Mouse (Mus musculus): ENCODE measurements around the gene Asxl2. TPM values are rescaled to one million over a fixed set of nuclear protein-coding genes. Genes with fewer than 3 reads are reported as not detected.

Asxl2 gene
- polyA plus RNA-seq, 1 experiment, result 5.9 TPM

GRCm38 (mm10) chr12:3440916-3441315, 14.3 kb downstream of the Asxl2 start:
- H3K36me3 ChIP-seq (ENCODE audit: control insufficient read depth, insufficient read depth), result peaks cover 33% of the 10 kb centered on the region
- peaks cover 57% of the 10 kb centered on the region for H3K79me3 ChIP-seq (ENCODE audit: low read depth)
- no peaks in the 10 kb centered on the region for H3K27me3 ChIP-seq (ENCODE audit: control insufficient read depth, insufficient read depth, insufficient read length)
- no peak overlapping the region for H3K4me3 ChIP-seq (ENCODE audit: insufficient read depth, poor library complexity, severe bottlenecking)
- TF ChIP-seq MYOD1 (IDR thresholded peaks at IDR 0.05; ENCODE audit: control insufficient read depth, insufficient read length, low read depth), result no peak
- no peak overlapping the region for H3ac ChIP-seq (ENCODE audit: control insufficient read depth, insufficient read length, low read depth)
- peaks cover 69% of the 10 kb centered on the region for H3K79me2 ChIP-seq (ENCODE audit: control insufficient read depth, insufficient read depth)

DNA sequence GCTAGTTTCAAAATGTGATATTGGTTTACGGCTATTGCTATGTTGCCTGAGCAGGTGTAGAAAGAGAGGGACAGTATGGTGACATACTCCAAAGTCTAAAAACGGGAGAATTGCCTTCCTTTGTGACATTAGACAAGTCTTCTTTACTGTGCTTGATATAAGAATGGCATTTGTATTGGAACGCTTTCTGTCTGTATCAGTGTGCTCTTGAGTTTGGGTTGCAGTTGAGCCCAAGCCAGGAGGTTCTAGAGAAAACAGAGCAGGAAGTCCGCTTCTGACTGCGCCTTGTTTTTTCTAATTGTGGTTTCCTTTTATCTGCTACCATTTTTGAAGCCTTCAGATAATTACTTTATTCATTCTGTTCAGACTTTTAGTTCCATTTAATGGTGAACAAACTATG, 14.7 kb downstream of the Asxl2 start:
- H3K79me3 ChIP-seq (ENCODE audit: low read depth), result peaks cover 54% of the 10 kb centered on the region
- H3K79me2 ChIP-seq (ENCODE audit: control insufficient read depth, insufficient read depth), result peaks cover 65% of the 10 kb centered on the region
- H3K36me3 ChIP-seq (ENCODE audit: control insufficient read depth, insufficient read depth), result peaks cover 33% of the 10 kb centered on the region
- no peak overlapping the region for H3K4me3 ChIP-seq (ENCODE audit: insufficient read depth, poor library complexity, severe bottlenecking)
- TF ChIP-seq CTCF (IDR thresholded peaks at IDR 0.05; ENCODE audit: control insufficient read depth, insufficient read depth, insufficient read length) (no peak), FOSL1 (IDR thresholded peaks at IDR 0.05; ENCODE audit: insufficient read depth, low read length, poor library complexity, severe bottlenecking) (no peak), USF1 (IDR thresholded peaks at IDR 0.05; ENCODE audit: low read depth) (no peak), MAX (IDR thresholded peaks at IDR 0.05) (no peak), MYOG (IDR thresholded peaks at IDR 0.05; ENCODE audit: control insufficient read depth, extremely low read depth, insufficient read length) (no peak), MYOD1 (IDR thresholded peaks at IDR 0.05; ENCODE audit: control insufficient read depth, insufficient read length, low read depth) (no peak), CEBPB (IDR thresholded peaks at IDR 0.05; ENCODE audit: low read depth) (no peak)
- H3K27me3 ChIP-seq (ENCODE audit: control insufficient read depth, insufficient read depth, insufficient read length), result no peaks in the 10 kb centered on the region
- H3ac ChIP-seq (ENCODE audit: control insufficient read depth, insufficient read length, low read depth), result no peak overlapping the region

DNA sequence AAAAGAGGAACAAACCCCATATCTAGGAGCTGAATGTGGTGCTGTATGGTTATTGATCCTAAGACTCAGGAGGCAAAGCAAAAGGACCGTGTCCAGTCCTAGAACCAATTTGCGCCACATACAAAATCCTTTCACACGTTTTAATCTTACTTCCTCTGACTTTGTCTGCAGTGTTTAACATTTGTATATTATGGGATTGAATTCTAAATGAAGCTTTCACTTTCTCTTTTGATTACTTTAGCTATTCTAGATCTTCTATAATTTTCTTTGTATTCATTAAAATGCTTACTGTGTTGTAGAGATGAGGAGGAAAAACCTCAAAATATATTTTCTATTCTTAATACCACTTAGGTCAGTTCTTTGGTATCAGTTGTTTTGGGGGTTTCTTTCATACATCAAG, 26.9 kb downstream of the Asxl2 start:
- H3ac ChIP-seq (ENCODE audit: control insufficient read depth, insufficient read length, low read depth), result no peak overlapping the region
- no peaks in the 10 kb centered on the region for H3K27me3 ChIP-seq (ENCODE audit: control insufficient read depth, insufficient read depth, insufficient read length)
- peaks cover 49% of the 10 kb centered on the region for H3K36me3 ChIP-seq (ENCODE audit: control insufficient read depth, insufficient read depth)
- peaks cover 13% of the 10 kb centered on the region for H3K79me2 ChIP-seq (ENCODE audit: control insufficient read depth, insufficient read depth)
- no peak overlapping the region for H3K4me3 ChIP-seq (ENCODE audit: insufficient read depth, poor library complexity, severe bottlenecking)
- H3K79me3 ChIP-seq (ENCODE audit: low read depth), result peaks cover 3% of the 10 kb centered on the region
- TF ChIP-seq USF1 (IDR thresholded peaks at IDR 0.05; ENCODE audit: low read depth) (no peak), MYOG (IDR thresholded peaks at IDR 0.05; ENCODE audit: control insufficient read depth, extremely low read depth, insufficient read length) (no peak), FOSL1 (IDR thresholded peaks at IDR 0.05; ENCODE audit: insufficient read depth, low read length, poor library complexity, severe bottlenecking) (no peak), CEBPB (IDR thresholded peaks at IDR 0.05; ENCODE audit: low read depth) (no peak), CTCF (IDR thresholded peaks at IDR 0.05; ENCODE audit: control insufficient read depth, insufficient read depth, insufficient read length) (no peak), MAX (IDR thresholded peaks at IDR 0.05) (no peak), MYOD1 (IDR thresholded peaks at IDR 0.05; ENCODE audit: control insufficient read depth, insufficient read length, low read depth) (no peak)

- TF ChIP-seq MYOG (IDR thresholded peaks at IDR 0.05; ENCODE audit: control insufficient read depth, extremely low read depth, insufficient read length), result no peak
- H3K36me3 ChIP-seq (ENCODE audit: control insufficient read depth, insufficient read depth), result peaks cover 68% of the 10 kb centered on the region
Measured at GRCm38 (mm10) chr12:3463087-3463486, 36.4 kb downstream of the Asxl2 start.

DNA sequence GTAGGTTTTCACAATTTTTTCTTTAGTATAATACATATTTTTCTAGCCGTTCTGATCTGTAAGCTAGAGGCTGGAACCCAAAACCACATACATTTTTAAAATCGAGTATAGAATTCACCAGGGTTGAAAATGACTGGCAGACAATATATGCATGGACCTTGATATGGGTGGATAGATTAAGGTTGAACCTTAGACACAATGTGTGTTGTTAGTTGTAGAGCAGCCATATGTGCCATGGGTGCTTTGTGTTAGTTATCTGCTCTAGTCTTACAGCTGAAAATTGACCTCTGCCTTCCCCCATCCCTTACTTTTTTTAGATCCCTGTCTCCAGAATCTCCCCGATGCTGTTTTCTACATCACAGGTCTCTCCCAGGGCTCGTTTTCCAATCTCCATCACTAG, 73.0 kb downstream of the Asxl2 start:
- H3K36me3 ChIP-seq (ENCODE audit: control insufficient read depth, insufficient read depth), result peaks cover 67% of the 10 kb centered on the region
- no peaks in the 10 kb centered on the region for H3K79me2 ChIP-seq (ENCODE audit: control insufficient read depth, insufficient read depth)
- H3K4me3 ChIP-seq (ENCODE audit: insufficient read depth, poor library complexity, severe bottlenecking), result no peak overlapping the region
- no peaks in the 10 kb centered on the region for H3K79me3 ChIP-seq (ENCODE audit: low read depth)
- H3ac ChIP-seq (ENCODE audit: control insufficient read depth, insufficient read length, low read depth), result no peak overlapping the region
- TF ChIP-seq USF1 (IDR thresholded peaks at IDR 0.05; ENCODE audit: low read depth) (no peak), MYOG (IDR thresholded peaks at IDR 0.05; ENCODE audit: control insufficient read depth, extremely low read depth, insufficient read length) (no peak), CTCF (IDR thresholded peaks at IDR 0.05; ENCODE audit: control insufficient read depth, insufficient read depth, insufficient read length) (no peak), MAX (IDR thresholded peaks at IDR 0.05) (no peak), MYOD1 (IDR thresholded peaks at IDR 0.05; ENCODE audit: control insufficient read depth, insufficient read length, low read depth) (no peak), CEBPB (IDR thresholded peaks at IDR 0.05; ENCODE audit: low read depth) (no peak), FOSL1 (IDR thresholded peaks at IDR 0.05; ENCODE audit: insufficient read depth, low read length, poor library complexity, severe bottlenecking) (no peak)
- H3K27me3 ChIP-seq (ENCODE audit: control insufficient read depth, insufficient read depth, insufficient read length), result no peaks in the 10 kb centered on the region

More at GRCm38 (mm10) chr12:3463087-3463486, 36.4 kb downstream of the Asxl2 start:
- Histone ChIP-seq H3K27me3 (ENCODE audit: control insufficient read depth, insufficient read depth, insufficient read length) (no peaks in the 10 kb centered on the region), H3K79me2 (ENCODE audit: control insufficient read depth, insufficient read depth) (no peaks in the 10 kb centered on the region), H3K4me3 (ENCODE audit: insufficient read depth, poor library complexity, severe bottlenecking) (no peak overlapping the region), H3ac (ENCODE audit: control insufficient read depth, insufficient read length, low read depth) (no peak overlapping the region), H3K79me3 (ENCODE audit: low read depth) (no peaks in the 10 kb centered on the region)

DNA sequence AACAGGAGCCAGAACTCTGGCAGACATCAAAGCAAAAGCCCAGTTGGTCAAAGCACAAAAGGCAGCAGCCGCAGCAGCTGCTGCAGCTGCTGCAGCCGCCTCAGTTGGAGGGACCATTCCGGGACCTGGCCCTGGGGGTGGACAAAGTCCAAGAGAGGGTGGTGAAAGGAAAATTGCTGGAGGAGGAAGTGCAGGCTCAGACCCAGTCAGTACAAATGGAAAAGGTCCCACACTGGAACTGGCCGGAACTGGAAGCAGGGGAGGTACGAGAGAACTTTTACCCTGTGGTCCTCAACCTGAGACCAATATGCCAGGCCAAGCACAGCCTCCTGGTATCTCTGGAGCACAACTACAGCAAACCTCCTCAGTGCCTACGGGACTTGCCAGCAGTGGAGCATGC, 73.4 kb downstream of the Asxl2 start:
- no peak overlapping the region for H3ac ChIP-seq (ENCODE audit: control insufficient read depth, insufficient read length, low read depth)
- TF ChIP-seq USF1 (IDR thresholded peaks at IDR 0.05; ENCODE audit: low read depth) (no peak), CTCF (IDR thresholded peaks at IDR 0.05; ENCODE audit: control insufficient read depth, insufficient read depth, insufficient read length) (no peak), MYOG (IDR thresholded peaks at IDR 0.05; ENCODE audit: control insufficient read depth, extremely low read depth, insufficient read length) (no peak), MYOD1 (IDR thresholded peaks at IDR 0.05; ENCODE audit: control insufficient read depth, insufficient read length, low read depth) (no peak), FOSL1 (IDR thresholded peaks at IDR 0.05; ENCODE audit: insufficient read depth, low read length, poor library complexity, severe bottlenecking) (no peak), MAX (IDR thresholded peaks at IDR 0.05) (no peak), CEBPB (IDR thresholded peaks at IDR 0.05; ENCODE audit: low read depth) (no peak)
- H3K36me3 ChIP-seq (ENCODE audit: control insufficient read depth, insufficient read depth), result peaks cover 63% of the 10 kb centered on the region
- no peak overlapping the region for H3K4me3 ChIP-seq (ENCODE audit: insufficient read depth, poor library complexity, severe bottlenecking)
- no peaks in the 10 kb centered on the region for H3K79me3 ChIP-seq (ENCODE audit: low read depth)
- no peaks in the 10 kb centered on the region for H3K27me3 ChIP-seq (ENCODE audit: control insufficient read depth, insufficient read depth, insufficient read length)
- H3K79me2 ChIP-seq (ENCODE audit: control insufficient read depth, insufficient read depth), result no peaks in the 10 kb centered on the region
